Mouse (Mus musculus) adrenal gland, adult 8-10 months (tissue): Measurements from ENCODE around the gene Zc3h12c. TPM values are rescaled to one million over a fixed set of nuclear protein-coding genes. Genes with fewer than 3 reads are reported as not detected.
A peak's percentile ranks its signal among the peaks of the same experiment; 100 is the strongest.

Source experiments
- DNase-seq: peaks from one replicate; pipeline ENCODE4 v3.0.0; 2022
- total RNA-seq, 4 experiments: library from RNA; stranded (reverse); gene quantifications; 2 replicates each; pipeline ENCODE4 v1.2.4; 2022

Gene Zc3h12c
- 10 to 100 TPM; 19.2 to 28.1 (median 22.9) TPM for total RNA-seq

GRCm38 (mm10) chr9:52167863-52168685, at the start of gene Zc3h12c:
Gene Zc3h12c (minus strand): TSS chr9:52168572.
- peak; percentile 32 for DNase-seq

GRCm38 (mm10) chr9:52217636-52218035, 49.3 kb upstream of the Zc3h12c start:
- DNase-seq, result peak; percentile 26

- DNase-seq, result no peak
Measured at GRCm38 (mm10) chr9:52215291-52215690, 46.9 kb upstream of the Zc3h12c start.

- DNase-seq, result no peak
Measured at GRCm38 (mm10) chr9:52212416-52212815, 44.0 kb upstream of the Zc3h12c start.

DNA sequence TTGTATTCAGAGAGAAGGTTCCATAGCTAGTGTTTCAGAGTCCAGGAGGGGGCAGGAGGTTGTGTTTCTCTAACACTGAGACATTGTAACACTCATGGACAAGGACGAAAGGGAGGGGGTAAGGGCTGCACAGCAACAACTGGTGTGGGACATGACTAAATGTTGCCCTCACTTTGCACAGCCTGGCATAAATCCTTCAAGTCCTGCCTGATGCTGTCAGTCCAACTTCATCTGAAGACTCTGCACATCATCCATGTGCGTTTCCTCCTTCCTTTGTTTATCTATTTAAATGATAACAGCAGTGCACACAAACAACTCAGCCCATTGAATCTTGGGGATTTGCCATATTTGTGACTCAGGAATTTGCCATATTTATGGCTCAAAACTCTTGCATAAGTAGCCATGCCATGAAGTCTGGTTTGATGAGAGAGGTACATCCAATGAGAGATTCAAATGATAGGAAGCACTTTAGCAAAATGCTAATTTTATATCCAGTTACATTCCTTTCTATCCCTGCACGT, 40.2 kb upstream of the Zc3h12c start:
- peak; percentile 12 for DNase-seq

DNA sequence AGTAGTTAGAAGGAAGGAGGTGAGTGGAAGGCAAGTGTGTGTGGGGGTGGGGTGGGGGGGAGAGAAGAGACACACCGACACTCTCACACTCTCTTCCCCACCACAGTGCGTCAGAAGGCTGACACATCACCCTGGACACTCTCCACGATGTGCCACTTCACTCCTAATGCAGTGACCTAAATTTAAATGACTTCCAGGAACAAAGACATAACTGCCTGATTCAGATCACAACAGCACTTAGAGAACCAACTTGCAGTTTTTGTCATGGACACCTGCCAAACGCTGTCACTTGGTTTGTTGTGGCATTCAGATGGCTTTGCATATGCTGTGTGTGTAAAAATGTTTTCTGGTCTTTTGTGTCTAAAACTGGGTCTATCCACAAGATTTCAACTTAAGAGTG, 34.8 kb upstream of the Zc3h12c start:
- DNase-seq, result no peak

DNA sequence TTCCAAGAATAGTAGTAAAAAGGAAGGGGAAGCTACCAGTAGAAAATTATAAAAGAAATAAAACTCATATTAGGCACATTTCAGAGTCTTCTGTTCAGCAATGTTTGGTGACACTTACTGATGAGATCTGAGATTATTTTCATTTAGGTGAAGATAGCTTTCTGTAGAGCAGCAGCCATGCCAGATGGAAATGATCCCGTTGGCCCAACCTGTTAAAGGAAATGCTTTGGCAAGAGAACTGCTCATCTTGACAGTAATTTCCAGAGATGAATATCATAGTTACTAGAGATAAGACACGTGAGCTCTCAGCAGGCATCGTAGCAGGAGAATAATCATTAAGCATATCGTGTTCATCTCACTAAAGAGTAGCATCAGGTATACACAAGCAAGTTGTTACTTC, 31.9 kb upstream of the Zc3h12c start:
- DNase-seq, result no peak

- DNase-seq, result no peak
Measured at GRCm38 (mm10) chr9:52195853-52196252, 27.5 kb upstream of the Zc3h12c start.

DNA sequence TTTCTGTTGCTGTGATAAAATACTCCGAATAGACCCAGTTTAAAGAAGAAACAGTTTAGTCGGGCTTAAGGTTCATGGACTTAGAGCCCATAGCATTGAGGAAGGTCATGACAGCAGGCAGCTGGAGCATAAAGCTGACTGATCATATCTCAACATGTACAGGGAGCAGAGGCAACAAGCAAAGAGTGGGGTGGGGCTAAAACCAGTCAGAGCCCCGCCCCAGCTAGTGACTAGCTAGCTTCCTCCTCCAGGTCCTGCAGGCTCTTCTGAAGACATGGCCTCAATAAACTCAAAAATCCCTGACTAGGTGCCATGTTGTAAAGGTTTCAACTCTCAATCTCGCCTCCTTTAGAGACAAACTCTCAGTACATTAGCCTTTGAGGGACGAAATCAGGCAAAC, 25.5 kb upstream of the Zc3h12c start:
- no peak for DNase-seq

DNA sequence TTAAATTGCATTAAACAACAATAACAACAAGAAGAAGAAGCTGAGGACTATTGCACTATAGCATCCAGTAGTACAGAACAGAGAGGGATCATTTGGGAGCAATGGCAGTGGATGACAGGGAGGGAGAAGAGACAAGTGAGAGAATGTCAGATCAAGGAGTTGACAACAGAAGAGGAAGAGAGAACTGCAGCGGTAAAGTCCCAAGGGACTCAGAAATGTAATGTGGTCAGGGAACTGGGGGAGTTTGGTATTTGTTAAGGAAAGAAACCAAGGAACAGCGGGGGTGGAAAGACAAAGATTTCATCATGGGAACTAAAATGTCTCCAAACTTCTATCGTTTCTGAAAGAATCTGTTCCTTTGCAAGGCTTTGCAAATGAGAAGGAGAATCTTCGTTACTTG, 22.5 kb upstream of the Zc3h12c start:
- DNase-seq, result no peak

- DNase-seq, result peak; percentile 59
Measured at GRCm38 (mm10) chr9:52188106-52188505, 19.7 kb upstream of the Zc3h12c start.

GRCm38 (mm10) chr9:52186296-52186941, 18.0 kb upstream of the Zc3h12c start:
- DNase-seq, result no peak

GRCm38 (mm10) chr9:52181419-52181818, 13.0 kb upstream of the Zc3h12c start:
- DNase-seq, result no peak

GRCm38 (mm10) chr9:52180851-52181250, 12.5 kb upstream of the Zc3h12c start:
- DNase-seq, result no peak

- DNase-seq, result no peak
Measured at GRCm38 (mm10) chr9:52175257-52175859, 7.0 kb upstream of the Zc3h12c start.

DNA sequence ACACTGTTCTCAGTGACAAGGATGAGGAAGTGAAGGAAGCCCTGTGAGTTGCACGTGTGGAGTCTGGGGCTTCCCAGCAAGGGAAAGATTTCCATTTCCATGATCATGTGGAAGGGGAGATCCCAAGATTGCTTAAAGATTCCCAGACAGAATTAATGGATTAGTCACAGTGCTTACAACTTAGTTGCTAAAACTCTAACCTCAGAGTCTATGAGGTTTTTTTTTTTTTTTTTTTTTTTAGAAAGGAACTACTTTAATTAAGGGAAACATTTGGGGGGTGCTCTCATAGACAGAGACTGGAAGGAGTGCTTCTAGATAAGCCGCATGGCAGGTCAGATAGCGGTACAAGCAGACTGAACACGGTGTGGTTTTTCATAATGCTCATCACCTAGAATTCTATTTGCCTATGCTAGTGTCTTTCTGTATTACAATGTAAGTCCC, 6.3 kb upstream of the Zc3h12c start:
- no peak for DNase-seq

- DNase-seq, result no peak
Measured at GRCm38 (mm10) chr9:52173937-52174336, 5.6 kb upstream of the Zc3h12c start.

DNA sequence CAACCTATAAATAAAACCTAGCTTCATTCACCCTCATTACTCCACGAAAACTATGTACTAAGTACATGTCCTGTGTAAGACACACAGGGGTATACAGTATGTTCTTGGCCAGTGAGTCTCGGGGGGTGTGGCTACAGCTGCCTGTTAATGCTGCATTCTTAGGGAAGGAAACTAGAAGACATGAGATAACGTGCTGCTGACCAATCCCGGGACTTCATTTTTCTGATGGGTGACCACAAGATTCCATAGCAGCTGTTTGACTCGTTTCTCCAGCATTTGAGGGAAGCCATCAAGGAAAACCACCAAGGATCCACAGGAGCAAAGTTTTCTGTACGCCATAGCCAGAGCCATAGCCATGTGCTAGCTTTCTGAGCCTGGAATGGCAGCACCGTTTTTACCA, 4.2 kb upstream of the Zc3h12c start:
- no peak for DNase-seq

DNA sequence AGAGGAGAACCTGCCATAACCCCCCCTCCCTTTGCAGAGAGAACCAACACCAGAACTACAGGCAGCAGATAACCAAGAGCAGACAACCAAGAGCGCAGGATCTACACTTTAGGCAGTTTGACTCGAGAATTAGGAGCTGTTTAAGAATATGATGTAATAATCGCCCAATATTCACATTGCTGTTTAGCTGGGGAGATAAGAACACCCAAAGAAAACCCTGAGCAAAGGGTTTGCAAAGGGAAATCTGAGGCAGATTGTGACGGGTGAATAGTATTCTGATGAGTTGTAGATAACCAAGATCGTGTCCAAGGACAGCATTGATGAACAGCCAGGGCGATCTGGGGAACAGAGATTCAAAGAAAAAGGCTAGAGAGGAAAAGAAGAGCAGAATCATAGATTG, 2.3 kb upstream of the Zc3h12c start:
- no peak for DNase-seq

DNA sequence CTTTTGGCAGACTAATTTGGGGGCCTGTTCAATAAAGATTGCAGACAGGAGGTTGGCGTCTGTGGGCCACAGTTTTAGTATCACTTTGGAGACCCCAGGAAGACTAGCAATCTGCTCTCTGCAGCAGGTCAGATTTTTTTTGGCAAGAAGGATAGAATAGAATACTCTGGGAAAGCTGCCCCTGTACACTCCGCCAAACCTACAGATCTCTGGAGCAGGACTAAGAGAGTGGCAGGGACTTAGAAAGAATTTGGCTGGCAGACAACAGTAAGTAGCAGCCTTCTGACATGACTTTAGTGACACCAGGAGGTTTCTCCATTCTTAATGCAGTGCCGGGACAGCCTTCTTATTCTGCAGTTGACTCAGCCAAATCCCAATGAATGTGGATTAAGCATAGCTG, 1.8 kb upstream of the Zc3h12c start:
- DNase-seq, result no peak

- peak; percentile 79 for DNase-seq
Measured at GRCm38 (mm10) chr9:52168686-52169270, 406 bp upstream of the Zc3h12c start.

DNA sequence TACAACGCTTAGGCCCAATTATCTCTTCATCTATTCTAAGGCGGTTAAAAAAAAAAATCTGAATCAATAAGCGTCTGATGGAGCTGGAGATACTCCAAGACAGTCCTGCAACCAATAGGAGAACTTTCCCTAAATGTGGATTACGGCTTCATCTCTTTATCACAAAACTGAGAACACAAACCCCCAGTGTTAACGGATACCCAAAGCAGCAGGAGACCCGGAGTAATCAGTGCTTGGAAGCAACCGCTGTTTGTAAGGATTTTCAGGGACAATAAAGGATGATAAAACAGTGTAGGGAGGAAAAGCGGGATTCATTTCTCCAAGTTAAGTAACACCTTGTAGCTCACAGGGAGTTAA, 888 bp downstream of the Zc3h12c start:
- no peak for DNase-seq

GRCm38 (mm10) chr9:52167084-52167483, 1.3 kb downstream of the Zc3h12c start:
- DNase-seq, result no peak
